Mouse (Mus musculus): ENCODE results near the gene Cyth2. TPM values are rescaled to one million over a fixed set of nuclear protein-coding genes. Genes with fewer than 3 reads are reported as not detected.
A peak's percentile ranks its signal among the peaks of the same experiment; 100 is the strongest.

The Cyth2 gene
- polyA plus RNA-seq, 1 experiment from 2014 or later, result 82.6 TPM

- peak; percentile 22 for ATAC-seq (ENCODE audit: insufficient read depth, low FRiP score)
- peak within 1 kb of the TSS; percentile 67 for H3K4me3 ChIP-seq (replicated peaks; ENCODE audit: low read length)
- peaks cover 22% of the 10 kb centered on the region for H3K4me1 ChIP-seq (ENCODE audit: control insufficient read depth, insufficient read depth, low read length)
- H3K27ac ChIP-seq (ENCODE audit: low read length), result no peak within 1 kb of the TSS; the same call in 1 of the 2 replicates
- H3K9me3 ChIP-seq (replicated peaks; ENCODE audit: control insufficient read depth, low read length), result no peaks in the 10 kb centered on the region
- H3K9ac ChIP-seq (ENCODE audit: low read length), result peak within 1 kb of the TSS; percentile 83
- 0 out of 2 replicates have a peak, but pooled peaks cover 4% of the 10 kb centered on the region for H3K36me3 ChIP-seq (ENCODE audit: control insufficient read depth, insufficient read depth, low read length)
- H3K27me3 ChIP-seq (ENCODE audit: control insufficient read depth, insufficient read depth, low read length), result peaks cover 7% of the 10 kb centered on the region; the same call in 1 of the 2 replicates
- WGBS, result 20% methylated on average over 20 of the region's 20 CpGs
- H3K4me2 ChIP-seq (ENCODE audit: low read depth, low read length), result peak within 1 kb of the TSS; percentile 89
Observed at GRCm38 (mm10) chr7:45784524-45785372, 29.6 kb downstream of the Cyth2 start, which contains the start of gene Sult2b1. TSS of gene Sult2b1 (minus strand) at chr7:45784669.

GRCm38 (mm10) chr7:45783511-45784091 lies 30.8 kb downstream of the Cyth2 start, which contains the start of gene Lmtk3:
TSS of gene Lmtk3 (plus strand) at chr7:45783738.
- Histone ChIP-seq H3K27ac (ENCODE audit: low read length) (no peak within 1 kb of the TSS; the same call in 1 of the 2 replicates), H3K4me1 (ENCODE audit: control insufficient read depth, insufficient read depth, low read length) (peaks cover 22% of the 10 kb centered on the region), H3K9me3 (replicated peaks; ENCODE audit: control insufficient read depth, low read length) (no peaks in the 10 kb centered on the region), H3K36me3 (ENCODE audit: control insufficient read depth, insufficient read depth, low read length) (no peaks in the 10 kb centered on the region), H3K4me2 (ENCODE audit: low read depth, low read length) (peak within 1 kb of the TSS; percentile 89), H3K4me3 (replicated peaks; ENCODE audit: low read length) (peak within 1 kb of the TSS; percentile 67), H3K27me3 (ENCODE audit: control insufficient read depth, insufficient read depth, low read length) (peaks cover 7% of the 10 kb centered on the region; the same call in 1 of the 2 replicates), H3K9ac (ENCODE audit: low read length) (peak within 1 kb of the TSS; percentile 83)
- WGBS, result under 1% methylated on average over 38 of the region's 38 CpGs
- ATAC-seq (ENCODE audit: insufficient read depth, low FRiP score), result peak; percentile 64; the same call in 1 of the 2 replicates

- Histone ChIP-seq H3K27ac (ENCODE audit: low read length) (no peak overlapping the region), H3K9me3 (replicated peaks; ENCODE audit: control insufficient read depth, low read length) (no peaks in the 10 kb centered on the region), H3K9ac (ENCODE audit: low read length) (no peak overlapping the region), H3K4me3 (replicated peaks; ENCODE audit: low read length) (no peak overlapping the region), H3K4me2 (ENCODE audit: low read depth, low read length) (no peak overlapping the region), H3K4me1 (ENCODE audit: control insufficient read depth, insufficient read depth, low read length) (peaks cover 22% of the 10 kb centered on the region), H3K27me3 (ENCODE audit: control insufficient read depth, insufficient read depth, low read length) (peaks cover 7% of the 10 kb centered on the region; the same call in 1 of the 2 replicates), H3K36me3 (ENCODE audit: control insufficient read depth, insufficient read depth, low read length) (no peaks in the 10 kb centered on the region)
- no peak for ATAC-seq (ENCODE audit: insufficient read depth, low FRiP score)
- 68% methylated on average over 4 of the region's 4 CpGs for WGBS
Observed at GRCm38 (mm10) chr7:45782271-45782670, 32.1 kb downstream of the Cyth2 start.

GRCm38 (mm10) chr7:45779081-45779641 lies 35.2 kb downstream of the Cyth2 start:
- Histone ChIP-seq H3K9me3 (replicated peaks; ENCODE audit: control insufficient read depth, low read length) (no peaks in the 10 kb centered on the region), H3K36me3 (ENCODE audit: control insufficient read depth, insufficient read depth, low read length) (no peaks in the 10 kb centered on the region), H3K27me3 (ENCODE audit: control insufficient read depth, insufficient read depth, low read length) (peaks cover 7% of the 10 kb centered on the region; the same call in 1 of the 2 replicates), H3K4me3 (replicated peaks; ENCODE audit: low read length) (0 out of 2 replicates have a peak overlapping the region, but pooled peaks have one; percentile 11), H3K4me2 (ENCODE audit: low read depth, low read length) (0 out of 2 replicates have a peak overlapping the region, but pooled peaks have one; percentile 34), H3K4me1 (ENCODE audit: control insufficient read depth, insufficient read depth, low read length) (peaks cover 9% of the 10 kb centered on the region), H3K9ac (ENCODE audit: low read length) (peak overlapping the region; percentile 20), H3K27ac (ENCODE audit: low read length) (no peak overlapping the region)
- 18% methylated on average over 22 of the region's 22 CpGs for WGBS
- no peak for ATAC-seq (ENCODE audit: insufficient read depth, low FRiP score)

- no peak overlapping the region for H3K4me2 ChIP-seq (ENCODE audit: low read depth, low read length)
- no peak for ATAC-seq (ENCODE audit: insufficient read depth, low FRiP score)
- no peaks in the 10 kb centered on the region for H3K36me3 ChIP-seq (ENCODE audit: control insufficient read depth, insufficient read depth, low read length)
- H3K27ac ChIP-seq (ENCODE audit: low read length), result no peak overlapping the region
- H3K4me1 ChIP-seq (ENCODE audit: control insufficient read depth, insufficient read depth, low read length), result no peaks in the 10 kb centered on the region
- no peaks in the 10 kb centered on the region for H3K9me3 ChIP-seq (replicated peaks; ENCODE audit: control insufficient read depth, low read length)
- H3K4me3 ChIP-seq (replicated peaks; ENCODE audit: low read length), result no peak overlapping the region
- WGBS, result 63% methylated on average over 7 of the region's 7 CpGs
- H3K9ac ChIP-seq (ENCODE audit: low read length), result no peak overlapping the region
- H3K27me3 ChIP-seq (ENCODE audit: control insufficient read depth, insufficient read depth, low read length), result no peaks in the 10 kb centered on the region; the same call in 1 of the 2 replicates
Observed at GRCm38 (mm10) chr7:45775237-45775636, 39.1 kb downstream of the Cyth2 start.

GRCm38 (mm10) chr7:45771101-45771500 lies 43.3 kb downstream of the Cyth2 start:
- Histone ChIP-seq H3K27ac (ENCODE audit: low read length) (0 out of 2 replicates have a peak overlapping the region, but pooled peaks have one; percentile 21), H3K4me3 (replicated peaks; ENCODE audit: low read length) (no peak overlapping the region), H3K4me2 (ENCODE audit: low read depth, low read length) (no peak overlapping the region), H3K36me3 (ENCODE audit: control insufficient read depth, insufficient read depth, low read length) (no peaks in the 10 kb centered on the region), H3K9ac (ENCODE audit: low read length) (no peak overlapping the region), H3K4me1 (ENCODE audit: control insufficient read depth, insufficient read depth, low read length) (no peaks in the 10 kb centered on the region), H3K9me3 (replicated peaks; ENCODE audit: control insufficient read depth, low read length) (no peaks in the 10 kb centered on the region), H3K27me3 (ENCODE audit: control insufficient read depth, insufficient read depth, low read length) (no peaks in the 10 kb centered on the region)
- no peak for ATAC-seq (ENCODE audit: insufficient read depth, low FRiP score)
- 72% methylated on average over 4 of the region's 4 CpGs for WGBS

- no peak; the same call in 1 of the 2 replicates for ATAC-seq (ENCODE audit: insufficient read depth, low FRiP score)
- Histone ChIP-seq H3K9me3 (replicated peaks; ENCODE audit: control insufficient read depth, low read length) (no peaks in the 10 kb centered on the region), H3K36me3 (ENCODE audit: control insufficient read depth, insufficient read depth, low read length) (no peaks in the 10 kb centered on the region), H3K27me3 (ENCODE audit: control insufficient read depth, insufficient read depth, low read length) (no peaks in the 10 kb centered on the region), H3K4me3 (replicated peaks; ENCODE audit: low read length) (no peak overlapping the region), H3K27ac (ENCODE audit: low read length) (0 out of 2 replicates have a peak overlapping the region, but pooled peaks have one; percentile 21), H3K9ac (ENCODE audit: low read length) (no peak overlapping the region), H3K4me2 (ENCODE audit: low read depth, low read length) (no peak overlapping the region), H3K4me1 (ENCODE audit: control insufficient read depth, insufficient read depth, low read length) (no peaks in the 10 kb centered on the region)
- 62% methylated on average over 8 of the region's 8 CpGs for WGBS
Observed at GRCm38 (mm10) chr7:45770427-45771082, 43.8 kb downstream of the Cyth2 start.

GRCm38 (mm10) chr7:45767500-45767899 lies 46.9 kb downstream of the Cyth2 start:
- WGBS, result 93% methylated on average over 6 of the region's 6 CpGs
- no peak for ATAC-seq (ENCODE audit: insufficient read depth, low FRiP score)
- no peaks in the 10 kb centered on the region for H3K9me3 ChIP-seq (replicated peaks; ENCODE audit: control insufficient read depth, low read length)

More at GRCm38 (mm10) chr7:45767500-45767899, 46.9 kb downstream of the Cyth2 start:
- Histone ChIP-seq H3K9ac (ENCODE audit: low read length) (no peak overlapping the region), H3K4me2 (ENCODE audit: low read depth, low read length) (no peak overlapping the region), H3K27me3 (ENCODE audit: control insufficient read depth, insufficient read depth, low read length) (no peaks in the 10 kb centered on the region), H3K4me1 (ENCODE audit: control insufficient read depth, insufficient read depth, low read length) (no peaks in the 10 kb centered on the region), H3K36me3 (ENCODE audit: control insufficient read depth, insufficient read depth, low read length) (no peaks in the 10 kb centered on the region), H3K4me3 (replicated peaks; ENCODE audit: low read length) (no peak overlapping the region), H3K27ac (ENCODE audit: low read length) (no peak overlapping the region)
